Mouse (Mus musculus): ENCODE data around the gene Syna.

GRCm38 (mm10) chr5:134548306-134548705 is 11.7 kb downstream of the Syna start:
- TF ChIP-seq CTCF (conservative IDR thresholded peaks at IDR 0.05; ENCODE audit: low read length) (no peak), NANOG (IDR thresholded peaks at IDR 0.05; ENCODE audit: borderline replicate concordance, low read length) (no peak)

Data from E14TG2a.4 (cell line).